Mouse (Mus musculus) frontal cortex, postnatal 14 days (tissue): ENCODE data around the gene Hspa14.

Experiments
- DNase-seq, 2 experiments: peaks; one replicate each; pipeline ENCODE4 v3.0.0; 2022; ENCODE audit warnings: low spot score in 2 of 2

Hspa14 gene

GRCm38 (mm10) chr2:3512552-3513454, at the start of gene Hspa14, which contains the start of the genes Gm45902 and Cdnf:
Gene Hspa14 (minus strand): TSS chr2:3512814.
Gene Gm45902 (minus strand): TSS chr2:3512790.
Gene Cdnf (plus strand): TSS chr2:3513030.
- peak; percentile 95 to 98 for DNase-seq

GRCm38 (mm10) chr2:3546588-3546987, 34.0 kb upstream of the Hspa14 start:
- peak; percentile 12 to 44 for DNase-seq

GRCm38 (mm10) chr2:3546055-3546454, 33.4 kb upstream of the Hspa14 start:
- DNase-seq = no peak

- DNase-seq = no peak
These were observed 28.9 kb upstream of the Hspa14 start for GRCm38 (mm10) chr2:3541307-3542079.

- DNase-seq = no peak
These were observed 13.7 kb upstream of the Hspa14 start for GRCm38 (mm10) chr2:3526288-3526687.

GRCm38 (mm10) chr2:3522558-3522957, 9.9 kb upstream of the Hspa14 start:
- DNase-seq = no peak

GRCm38 (mm10) chr2:3512076-3512475, 538 bp downstream of the Hspa14 start:
- peak in 1 of 2 experiments; percentile 11 for DNase-seq

- no peak for DNase-seq
These were observed 11.7 kb downstream of the Hspa14 start for GRCm38 (mm10) chr2:3500886-3501285.

GRCm38 (mm10) chr2:3499543-3499942, 13.1 kb downstream of the Hspa14 start:
- no peak for DNase-seq

- no peak for DNase-seq
These were observed 18.7 kb downstream of the Hspa14 start for GRCm38 (mm10) chr2:3493833-3494409.

- DNase-seq = no peak
These were observed 22.8 kb downstream of the Hspa14 start for GRCm38 (mm10) chr2:3489816-3490215.

- no peak for DNase-seq
These were observed 32.4 kb downstream of the Hspa14 start for GRCm38 (mm10) chr2:3480239-3480638.

- DNase-seq = no peak
These were observed 36.8 kb downstream of the Hspa14 start for GRCm38 (mm10) chr2:3475746-3476251.

GRCm38 (mm10) chr2:3474861-3475283, 37.7 kb downstream of the Hspa14 start, which contains the start of gene Suv39h2:
Gene Suv39h2 (minus strand): TSS chr2:3475031.
- DNase-seq = peak; percentile 86 to 95

GRCm38 (mm10) chr2:3474361-3474805, 38.2 kb downstream of the Hspa14 start:
- peak; percentile 38 to 58 for DNase-seq

- DNase-seq = no peak
These were observed 38.7 kb downstream of the Hspa14 start for GRCm38 (mm10) chr2:3473891-3474290.

GRCm38 (mm10) chr2:3456590-3456989, 56.0 kb downstream of the Hspa14 start:
- no peak for DNase-seq

GRCm38 (mm10) chr2:3453096-3453495, 59.5 kb downstream of the Hspa14 start:
- DNase-seq = no peak

- DNase-seq = peak; percentile 15 to 19
These were observed 63.2 kb downstream of the Hspa14 start for GRCm38 (mm10) chr2:3449431-3449830.

GRCm38 (mm10) chr2:3445984-3446383, 66.6 kb downstream of the Hspa14 start:
- DNase-seq = no peak

GRCm38 (mm10) chr2:3444206-3444605, 68.4 kb downstream of the Hspa14 start:
- no peak for DNase-seq
